In the genomic region with DNA sequence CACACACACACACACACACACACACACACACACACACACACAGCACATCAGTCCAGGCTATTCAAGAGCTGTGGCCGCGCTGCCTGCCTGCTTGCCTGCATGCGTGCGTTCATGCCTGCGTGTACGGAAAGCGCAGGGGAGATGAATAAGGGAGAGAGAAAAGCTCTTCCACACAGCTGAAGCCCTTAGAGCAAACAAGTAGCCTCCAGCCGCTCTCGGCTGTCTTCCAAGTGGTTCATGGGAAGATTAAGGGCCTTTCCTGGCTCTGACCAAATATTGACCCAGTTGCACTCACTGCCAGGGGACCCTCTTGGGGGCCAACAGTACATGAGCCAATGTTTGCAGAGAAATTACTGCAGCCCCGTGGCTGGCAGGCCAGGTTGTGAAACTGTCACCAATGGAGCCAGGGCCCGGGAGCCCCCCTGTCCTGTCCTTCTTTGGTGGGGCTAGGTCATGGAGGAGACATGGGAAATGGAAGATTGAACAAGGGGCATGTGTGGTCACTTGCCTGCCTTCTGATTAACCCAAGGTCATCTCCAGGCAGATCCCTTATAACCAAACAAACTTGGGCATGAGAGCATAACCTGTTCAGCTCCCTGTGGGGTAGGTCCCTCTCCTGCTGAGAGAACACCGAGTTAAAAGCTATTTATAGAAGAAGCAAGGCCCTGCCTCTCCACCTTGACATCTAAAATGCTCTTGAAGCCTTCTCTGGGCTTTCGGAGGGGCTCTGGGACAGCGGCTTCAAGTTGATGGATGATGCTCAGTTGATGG, we compare ENCODE assay signal across 9 mouse cellular contexts. TPM values are rescaled to one million over a fixed set of nuclear protein-coding genes. Genes with fewer than 3 reads are reported as not detected.
DNase-seq lines count a peak whose midpoint lies in the region; ATAC-seq and TF ChIP-seq lines count a peak whose summit lies in the region.
"Had no signal": no experiment of that assay in that cellular context is flagged by ENCODE, and none has a peak within 500 bp of the region (broad histone marks: within the 10 kb centered on the region; RNA-seq: fewer than 3 reads in every experiment).

No protein-coding gene starts in this region.

- H3K9me3 ChIP-seq in liver, embryonic 13.5 days (replicated peaks), result no peaks in the 10 kb centered on the region
- no peaks in the 10 kb centered on the region for H3K9me3 ChIP-seq in stomach, embryonic 16.5 days (replicated peaks; ENCODE audit: control insufficient read depth, low read length)
- H3K9me3 ChIP-seq: embryonic facial prominence, embryonic 13.5 days had no signal

- TF ChIP-seq CTCF in lung, adult 2 months (IDR thresholded peaks at IDR 0.05; ENCODE audit: insufficient read depth, low read length), result no peak

- H3K36me3 ChIP-seq in liver, embryonic 13.5 days, result peaks cover 7% of the 10 kb centered on the region; the same call in 1 of the 2 replicates
- H3K36me3 ChIP-seq in stomach, embryonic 16.5 days (ENCODE audit: control insufficient read depth, insufficient read depth, low read length), result no peaks in the 10 kb centered on the region

- no peak overlapping the region for H3K4me2 ChIP-seq in liver, embryonic 13.5 days
- no peak overlapping the region for H3K4me2 ChIP-seq in stomach, embryonic 16.5 days (ENCODE audit: low read depth, low read length)
- H3K4me2 ChIP-seq: embryonic facial prominence, embryonic 13.5 days had no signal

- no peak for ATAC-seq in liver, embryonic 13.5 days (ENCODE audit: low read depth)
- peak; percentile 67; the same call in 1 of the 2 replicates for ATAC-seq in stomach, embryonic 16.5 days (ENCODE audit: insufficient read depth, low FRiP score)

- H3K4me1 ChIP-seq in liver, embryonic 13.5 days (replicated peaks), result peaks cover 47% of the 10 kb centered on the region
- H3K4me1 ChIP-seq in lung, adult 2 months (ENCODE audit: control insufficient read depth, insufficient read depth, low read length), result peaks cover 10% of the 10 kb centered on the region
- peaks cover 33% of the 10 kb centered on the region for H3K4me1 ChIP-seq in stomach, embryonic 16.5 days (ENCODE audit: control insufficient read depth, insufficient read depth, low read length)

- TF ChIP-seq POLR2A in lung, adult 2 months (IDR thresholded peaks at IDR 0.05; ENCODE audit: borderline replicate concordance, extremely low read depth, low read depth, low read length), result no peak

- DNase-seq in adrenal gland, postnatal 10 days, result peak; percentile 48
- DNase-seq in adrenal gland, postnatal 36 days, result no peak
- DNase-seq in liver, embryonic 13.5 days, result no peak
- DNase-seq in liver, result no peak
- peak; percentile 63 for DNase-seq in lung, adult 2 months
- DNase-seq in cerebellum, adult 9-11 months, result no peak
- no peak for DNase-seq in left cerebral cortex, adult 9 months (ENCODE audit: low spot score in 2 of 2)

- H3K9ac ChIP-seq in liver, embryonic 13.5 days, result no peak overlapping the region
- peak overlapping the region; percentile 32; the same call in 1 of the 2 replicates for H3K9ac ChIP-seq in stomach, embryonic 16.5 days (ENCODE audit: low read length)
- H3K9ac ChIP-seq: embryonic facial prominence, embryonic 13.5 days had no signal

- H3K27ac ChIP-seq in liver, embryonic 13.5 days, result 0 out of 2 replicates have a peak overlapping the region, but pooled peaks have one; percentile 19
- H3K27ac ChIP-seq in stomach, embryonic 16.5 days (ENCODE audit: low read length), result peak overlapping the region; percentile 72
- H3K27ac ChIP-seq: embryonic facial prominence, embryonic 13.5 days had no signal

- 81% methylated on average over 14 of the region's 14 CpGs for WGBS in liver, embryonic 13.5 days (ENCODE audit: insufficient replicate concordance)
- 60% methylated on average over 14 of the region's 14 CpGs for WGBS in lung, adult 2 months
- WGBS in stomach, embryonic 16.5 days, result 28% methylated on average over 14 of the region's 14 CpGs

- H3K4me3 ChIP-seq in liver, embryonic 13.5 days (replicated peaks), result no peak overlapping the region
- no peak overlapping the region for H3K4me3 ChIP-seq in lung, adult 2 months (replicated peaks; ENCODE audit: extremely low read depth, low read depth, low read length)
- no peak overlapping the region for H3K4me3 ChIP-seq in stomach, embryonic 16.5 days (replicated peaks; ENCODE audit: low read length)
- H3K4me3 ChIP-seq: embryonic facial prominence, embryonic 13.5 days had no signal

- H3K27me3 ChIP-seq in liver, embryonic 13.5 days, result no peaks in the 10 kb centered on the region
- H3K27me3 ChIP-seq in stomach, embryonic 16.5 days (ENCODE audit: control insufficient read depth, insufficient read depth, low read length), result no peaks in the 10 kb centered on the region
- H3K27me3 ChIP-seq: embryonic facial prominence, embryonic 13.5 days had no signal

RNA-seq across cellular contexts. Expression of a gene that starts 42.9 kb away (rescaled TPM):
- 100 to 1,000 TPM; 138 to 164 TPM for total RNA-seq in adrenal gland, postnatal 10 days (2021)
- 10 to 100 TPM; 46.5 to 65.9 TPM for total RNA-seq in adrenal gland, postnatal 36 days (2021)
- 0.54 and 0.62 TPM in 2 replicates for polyA plus RNA-seq in liver, embryonic 13.5 days (2015; fragmentation: Nextera tagmentation; extraction: Ambion mirVana)
- 36.9 and 40.9 TPM in 2 replicates for polyA plus RNA-seq in lung, adult 2 months (2012; rRNA removed)
- polyA plus RNA-seq in stomach, embryonic 16.5 days (2015; fragmentation: Nextera tagmentation; extraction: Ambion mirVana), result 6.3 and 6.6 TPM in 2 replicates

Comparison
In these comparisons a context has a peak if more than half of its experiments do, and no peak if none do; other contexts are left out.
1. DNase-seq: peak in adrenal gland, postnatal 10 days (single experiment) and lung, adult 2 months (single experiment); none in adrenal gland, postnatal 36 days (0 of 2), liver, embryonic 13.5 days (single experiment), liver (single experiment), cerebellum, adult 9-11 months (single experiment) and left cerebral cortex, adult 9 months (0 of 2).